Mouse (Mus musculus) kidney, postnatal 36 days (tissue): ENCODE data around the gene Prss12.

Experiments used
- DNase-seq, 2 experiments: peaks; one replicate each; pipeline ENCODE4 v3.0.0; 2021 to 2022; ENCODE audit warnings: mixed read lengths in 2 of 2

Prss12 gene

DNA sequence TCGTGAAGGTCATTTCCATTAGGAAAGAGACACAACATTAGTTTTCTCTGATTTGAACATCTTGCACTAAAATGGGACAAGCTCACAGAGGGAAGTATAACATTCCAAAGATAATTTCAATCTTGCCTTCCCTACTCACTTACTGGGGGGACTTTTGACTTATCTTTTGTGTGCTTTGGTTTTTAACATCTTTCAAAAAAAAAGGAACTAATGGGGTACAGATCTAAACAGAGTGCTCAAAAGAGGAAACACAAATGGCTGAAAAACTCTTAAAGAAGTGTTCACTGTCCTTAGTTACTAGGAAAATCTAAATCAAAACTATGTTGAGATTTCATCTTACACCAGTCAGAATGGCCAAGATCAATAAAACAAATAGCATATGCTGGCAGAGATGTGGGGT, 90.6 kb downstream of the Prss12 start:
- DNase-seq, result no peak

GRCm38 (mm10) chr3:123543585-123544304, 97.0 kb downstream of the Prss12 start:
- DNase-seq, result no peak

DNA sequence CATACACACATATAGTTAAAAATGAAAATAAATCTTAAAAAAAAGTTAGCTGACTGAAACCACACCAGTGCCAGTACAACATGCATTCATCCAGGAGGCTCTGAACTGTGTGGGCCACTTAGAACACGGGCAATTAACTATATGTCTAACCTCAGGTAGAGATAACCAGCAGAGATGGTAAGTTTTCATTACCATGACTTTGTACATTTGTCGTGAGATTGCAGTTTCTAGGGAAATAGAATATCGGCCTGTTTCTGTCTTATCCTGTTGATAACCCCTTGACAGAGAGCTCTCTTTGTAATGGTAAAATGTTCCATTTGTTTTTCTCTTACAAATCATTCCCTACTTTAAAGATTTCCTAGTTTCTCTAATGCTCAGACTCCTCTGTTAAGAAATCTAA, 103.8 kb downstream of the Prss12 start:
- no peak for DNase-seq

- no peak for DNase-seq
These were observed 107.2 kb downstream of the Prss12 start for GRCm38 (mm10) chr3:123553872-123554271.

- DNase-seq, result no peak
These were observed 108.6 kb downstream of the Prss12 start for GRCm38 (mm10) chr3:123555254-123555865.
